Mouse (Mus musculus) right cerebral cortex, postnatal 4 days (tissue): ENCODE data around the gene 4931409K22Rik.

Source experiments
- DNase-seq: peaks from one replicate; pipeline ENCODE4 v3.0.0-alpha.2; 2022

4931409K22Rik gene

DNA sequence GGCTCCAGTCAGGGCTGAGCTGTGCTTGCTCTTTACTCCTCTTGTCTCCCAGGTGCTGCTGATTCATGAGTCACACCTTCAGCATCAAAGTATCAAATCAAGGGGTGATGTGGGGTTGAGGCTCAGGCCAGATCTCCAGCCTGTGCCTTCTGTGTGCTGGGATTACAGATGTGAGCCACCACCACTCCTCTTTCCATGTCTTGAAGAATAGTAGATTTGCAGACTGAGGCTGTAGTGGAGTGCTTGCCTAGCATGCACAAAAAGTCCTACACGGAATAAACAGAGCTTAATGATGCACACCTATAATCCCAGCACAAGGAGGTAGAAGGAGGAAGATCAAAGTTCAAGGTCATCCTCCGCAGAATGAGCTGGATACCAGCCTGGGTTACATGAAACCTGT lies at the start of gene 4931409K22Rik:
TSS of gene 4931409K22Rik (minus strand) at position 101 of the 400 bp plus-strand sequence.
- DNase-seq = no peak

DNA sequence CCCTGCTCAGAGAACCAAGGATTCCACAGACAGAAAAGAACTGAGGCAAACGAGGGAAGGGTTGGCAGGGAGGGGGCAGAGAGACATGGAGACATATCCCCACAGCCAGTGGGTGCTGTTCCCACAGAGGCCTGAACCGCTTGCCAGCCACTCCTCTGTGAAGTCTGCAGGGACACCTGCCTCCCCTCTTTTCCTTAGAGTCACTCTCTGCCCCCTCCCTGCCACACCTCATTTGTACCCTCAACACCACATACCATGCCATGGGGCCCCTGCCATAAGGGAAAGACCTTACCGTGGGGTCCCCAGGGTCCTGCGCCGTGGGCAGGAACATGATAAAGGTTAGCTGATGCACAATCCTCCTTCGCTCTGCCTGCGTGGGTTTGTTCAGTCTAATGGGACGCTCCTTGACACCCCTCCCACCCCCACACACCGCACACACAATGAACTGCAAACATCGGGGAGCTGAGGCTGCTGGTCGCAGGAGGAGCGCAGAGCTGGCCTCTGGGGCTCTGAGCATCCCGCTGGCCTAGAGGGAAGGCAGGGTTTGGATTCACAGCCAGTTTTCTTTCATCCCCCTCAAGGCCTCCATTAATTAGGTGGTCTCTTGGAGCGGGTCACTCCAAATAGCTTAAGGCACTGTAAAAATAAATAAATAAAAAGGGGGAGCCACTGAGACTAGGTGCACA lies 49.5 kb upstream of the 4931409K22Rik start:
- peak; percentile 25 for DNase-seq

DNA sequence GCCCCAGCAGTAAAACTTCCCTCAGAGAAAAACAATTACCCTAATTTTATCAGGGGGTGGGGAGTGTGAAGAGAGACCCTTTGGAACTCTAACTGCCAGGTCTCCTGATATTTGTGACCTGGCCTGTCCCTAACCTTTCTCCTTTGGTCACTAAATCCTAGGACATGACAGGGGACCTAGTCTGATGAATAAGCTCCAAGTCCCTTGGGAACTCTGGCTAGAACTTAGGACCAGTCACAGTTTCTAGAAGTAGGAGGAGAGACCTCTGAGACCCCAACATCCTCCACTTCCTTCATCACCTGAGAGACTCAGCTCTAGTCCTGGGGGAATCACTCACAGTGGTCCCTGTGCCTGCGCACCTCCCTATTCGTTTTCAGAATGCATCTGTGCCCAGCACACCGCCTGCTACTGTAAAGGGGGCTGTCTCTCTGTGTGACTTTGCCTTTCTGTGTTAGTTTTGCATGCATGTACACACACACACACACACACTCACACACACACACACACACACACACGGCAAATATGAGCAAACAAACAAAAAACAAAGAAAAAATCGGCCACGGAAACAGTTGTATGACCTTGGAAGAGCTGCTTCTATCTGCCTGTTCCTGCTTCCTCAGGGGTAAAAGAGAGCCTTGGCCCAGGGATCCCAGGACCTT lies 48.8 kb upstream of the 4931409K22Rik start:
- DNase-seq = peak; percentile 7

DNA sequence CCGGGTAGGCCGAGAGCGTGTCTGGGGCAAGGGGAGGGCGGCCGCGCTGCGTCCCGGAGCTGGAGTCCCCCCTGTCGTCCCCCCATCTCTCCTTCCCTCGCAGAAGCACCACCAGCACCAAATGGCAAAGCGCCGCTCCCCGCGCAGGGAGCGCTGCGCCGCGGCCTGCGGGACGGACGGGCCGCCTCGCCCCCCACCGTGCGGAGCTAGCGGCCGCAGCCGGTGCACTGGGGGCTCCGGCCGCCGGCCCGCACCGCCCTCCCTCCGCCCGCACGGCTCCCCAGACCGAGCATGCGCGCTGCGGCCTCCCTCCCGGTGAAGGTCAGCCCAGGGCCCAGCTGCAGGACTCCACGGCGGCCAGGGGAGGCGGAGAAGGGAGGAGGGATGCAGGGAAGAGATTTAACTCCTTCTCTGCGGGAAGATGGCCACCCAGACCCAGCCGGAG lies 48.1 kb upstream of the 4931409K22Rik start:
- DNase-seq = peak; percentile 76

DNA sequence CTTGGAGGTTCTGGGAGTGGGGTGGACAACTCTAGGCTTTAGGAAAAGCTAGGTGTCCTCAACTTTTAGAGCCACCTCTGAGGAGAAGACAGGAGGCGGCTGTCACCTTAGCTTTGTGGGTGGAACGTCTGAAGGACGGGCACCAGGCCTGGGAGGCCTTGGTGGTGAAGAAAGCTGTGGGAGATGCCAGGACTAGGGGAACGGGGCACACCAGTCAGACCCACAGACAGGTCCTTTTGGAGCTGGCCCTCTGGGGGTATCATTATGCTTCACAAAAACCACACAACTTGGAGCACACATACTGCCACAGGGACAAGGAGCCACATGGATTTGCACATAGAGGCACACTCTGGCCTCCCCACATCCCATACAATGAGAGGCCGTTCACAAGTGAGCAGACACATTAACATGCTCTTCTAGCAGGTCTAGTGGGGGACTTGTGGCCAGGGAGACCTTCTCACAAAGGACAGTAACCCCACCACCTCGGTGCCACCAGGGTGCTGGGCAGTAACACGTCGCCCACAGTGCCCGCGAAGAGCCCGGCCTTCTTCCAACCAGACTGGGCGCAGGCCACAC lies 47.6 kb upstream of the 4931409K22Rik start:
- DNase-seq = no peak

DNA sequence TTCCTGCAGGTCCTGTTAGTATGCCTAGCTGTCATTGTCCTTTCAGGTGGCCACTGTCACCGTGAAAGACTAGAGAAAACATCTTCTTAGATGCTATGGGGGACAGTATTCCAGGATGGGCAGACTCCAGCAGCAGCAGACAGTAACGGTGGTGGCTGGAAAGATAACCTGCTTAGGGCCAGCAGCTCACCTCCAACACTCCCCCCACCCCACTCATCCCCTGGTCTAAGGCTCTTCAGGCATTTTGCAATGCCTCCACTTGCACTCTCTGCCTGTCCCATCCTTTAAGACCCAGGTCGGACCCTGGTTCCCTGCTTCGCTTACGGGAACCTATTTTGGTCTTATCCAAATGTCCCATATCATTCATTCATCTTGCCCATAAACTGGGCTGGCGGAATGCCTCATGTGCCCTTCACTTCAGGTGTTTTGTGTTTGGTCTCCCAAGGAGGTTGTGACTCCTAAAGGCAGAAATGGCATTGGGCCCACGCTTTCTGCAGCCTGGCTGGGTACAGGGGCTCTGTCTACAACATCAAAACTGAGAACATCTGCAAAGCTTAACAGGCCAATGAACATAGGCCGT lies 46.9 kb upstream of the 4931409K22Rik start:
- peak; percentile 34 for DNase-seq

DNA sequence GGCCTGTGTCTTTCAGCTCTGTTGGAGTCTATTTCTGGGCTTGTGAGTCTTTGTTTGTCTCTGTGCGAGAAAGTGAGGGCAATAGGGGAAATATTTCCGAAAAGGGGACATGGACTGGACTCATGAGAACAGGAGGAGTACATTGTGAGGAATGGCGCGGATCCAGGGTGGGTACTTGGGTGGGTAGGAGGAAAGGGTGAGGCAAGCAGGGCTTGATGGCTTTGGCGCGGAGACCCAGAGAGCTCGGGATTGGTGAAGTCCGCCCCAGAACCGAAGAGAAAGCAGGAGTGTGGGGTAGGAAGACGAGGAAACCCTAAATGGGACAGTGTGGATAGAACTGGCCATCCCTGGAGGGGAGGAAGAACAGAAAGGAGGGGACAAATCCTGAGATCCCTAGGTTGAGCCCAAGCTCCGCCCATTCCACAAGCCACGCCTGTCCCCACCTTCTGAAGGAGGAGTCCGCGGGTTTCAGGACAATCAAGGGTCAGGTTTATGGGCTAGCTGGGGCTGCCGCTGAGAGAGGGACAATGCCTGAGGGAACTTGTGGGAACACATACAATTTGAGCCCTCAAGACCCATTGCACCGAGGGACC lies 46.2 kb upstream of the 4931409K22Rik start:
- peak; percentile 59 for DNase-seq

DNA sequence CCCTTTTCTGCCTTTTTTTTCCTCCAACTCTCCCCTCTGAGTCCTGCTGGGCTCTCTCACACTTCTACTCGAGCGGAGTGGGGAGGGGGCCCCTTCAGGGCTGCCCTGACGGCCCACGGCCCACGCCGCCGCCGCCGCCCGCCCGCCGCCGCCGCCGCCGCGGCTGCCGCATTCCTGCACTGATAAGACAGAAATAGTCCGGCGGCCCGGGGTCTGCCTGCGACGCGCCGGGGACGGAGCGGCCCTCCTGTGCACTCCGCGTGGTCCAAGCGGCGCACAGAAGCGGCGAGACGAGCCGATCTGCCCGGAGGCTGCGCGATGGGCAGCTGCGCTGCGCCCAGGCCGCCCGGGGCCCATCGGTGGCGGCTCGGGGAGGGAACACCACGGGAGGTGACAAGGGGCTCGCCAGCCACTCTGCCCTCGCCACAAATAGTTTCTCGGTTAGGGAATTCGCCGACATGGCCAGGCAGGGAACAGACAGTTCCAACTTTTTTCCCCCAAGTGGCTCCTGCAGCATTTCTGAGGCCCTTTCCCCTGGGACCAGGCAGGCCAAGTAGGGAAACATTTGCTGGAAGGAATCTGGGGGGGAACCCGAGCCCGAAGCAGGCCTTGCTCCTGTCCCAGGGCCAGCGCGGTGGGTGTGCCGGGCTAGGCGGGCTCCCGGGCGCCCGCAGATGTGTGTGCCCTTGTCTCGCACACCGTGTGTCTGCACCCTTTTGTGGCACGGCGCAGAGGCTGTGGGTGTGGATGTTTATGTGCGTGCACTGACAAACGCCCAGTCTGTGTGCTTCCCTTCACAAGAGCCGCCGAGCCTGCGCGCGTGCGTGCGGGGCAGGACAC lies 45.5 kb upstream of the 4931409K22Rik start:
- DNase-seq = peak; percentile 68

DNA sequence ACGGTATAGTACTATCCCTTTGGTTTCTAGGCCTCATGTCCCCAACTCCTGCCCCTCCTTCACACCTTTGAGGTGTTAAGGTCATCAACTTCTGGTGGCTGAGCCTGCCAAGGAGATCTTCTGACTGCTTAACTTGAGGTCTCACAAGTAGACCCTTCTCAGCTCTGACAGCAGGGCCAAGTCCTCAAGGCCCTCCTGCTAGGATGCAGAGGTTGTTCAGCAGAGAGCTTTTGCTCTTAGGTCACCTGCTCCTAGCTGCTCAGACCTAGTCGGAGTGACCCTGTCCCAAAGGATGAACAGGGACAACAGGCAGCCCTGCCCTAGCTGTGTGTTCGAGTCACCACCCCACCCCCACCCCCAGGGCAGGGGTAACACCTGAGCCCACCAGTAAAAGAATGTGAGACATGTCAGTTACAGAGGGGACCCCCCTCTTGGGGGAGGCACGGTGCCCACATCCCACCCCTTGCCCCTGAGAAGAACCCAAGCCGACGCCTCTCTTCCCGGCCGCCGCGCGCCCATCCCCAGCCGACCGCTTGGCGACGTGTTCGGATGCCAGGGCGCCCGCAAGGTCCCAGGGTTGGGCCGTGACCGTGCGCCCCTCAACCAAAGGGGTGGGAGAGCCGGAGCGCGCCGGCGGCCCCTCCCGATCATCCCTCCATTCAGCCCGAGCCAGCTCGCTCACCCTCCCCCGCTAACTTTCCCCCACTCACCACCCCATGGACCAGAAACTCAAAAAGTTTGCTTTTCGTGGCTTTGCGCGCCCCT lies 44.6 kb upstream of the 4931409K22Rik start:
- peak; percentile 30 for DNase-seq

DNA sequence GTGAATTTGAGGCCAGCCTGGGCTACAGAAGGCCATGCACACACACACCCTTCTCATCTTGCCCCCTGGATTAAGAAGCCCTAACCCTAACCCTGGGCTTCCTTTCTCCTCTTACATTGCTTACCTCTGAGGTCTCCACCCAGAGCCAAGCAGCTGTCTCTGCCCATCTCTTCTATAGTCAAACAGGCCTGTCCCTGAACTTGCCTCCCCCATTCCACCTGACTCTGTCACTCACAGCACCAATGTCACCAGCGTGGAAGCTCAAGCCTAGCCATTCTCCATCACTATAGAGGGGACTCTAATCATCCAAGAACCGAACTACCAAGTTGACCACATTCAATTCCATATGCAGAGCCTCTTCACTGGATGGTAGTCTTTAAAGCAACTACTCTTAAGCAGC lies 43.6 kb upstream of the 4931409K22Rik start:
- peak; percentile 1 for DNase-seq

DNA sequence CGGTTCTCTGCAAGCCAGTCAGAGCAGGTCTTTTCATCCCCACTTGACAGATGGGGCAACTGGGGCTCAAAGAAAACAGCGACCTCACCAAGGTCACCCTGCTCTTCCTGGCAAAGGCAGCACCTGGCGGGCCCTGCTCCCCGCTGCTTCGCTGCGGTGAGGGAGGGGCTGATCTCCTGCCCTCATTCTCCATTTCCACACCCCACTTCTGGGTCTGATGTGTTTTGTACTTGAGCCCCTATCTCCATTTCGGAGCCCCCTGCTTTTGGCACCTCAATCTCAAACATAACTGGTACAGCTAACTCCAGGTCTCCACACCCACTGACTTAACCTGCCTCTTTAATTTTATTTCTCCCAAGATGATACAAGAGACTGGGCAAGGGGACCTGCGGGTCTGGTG lies 42.5 kb upstream of the 4931409K22Rik start:
- DNase-seq = no peak

DNA sequence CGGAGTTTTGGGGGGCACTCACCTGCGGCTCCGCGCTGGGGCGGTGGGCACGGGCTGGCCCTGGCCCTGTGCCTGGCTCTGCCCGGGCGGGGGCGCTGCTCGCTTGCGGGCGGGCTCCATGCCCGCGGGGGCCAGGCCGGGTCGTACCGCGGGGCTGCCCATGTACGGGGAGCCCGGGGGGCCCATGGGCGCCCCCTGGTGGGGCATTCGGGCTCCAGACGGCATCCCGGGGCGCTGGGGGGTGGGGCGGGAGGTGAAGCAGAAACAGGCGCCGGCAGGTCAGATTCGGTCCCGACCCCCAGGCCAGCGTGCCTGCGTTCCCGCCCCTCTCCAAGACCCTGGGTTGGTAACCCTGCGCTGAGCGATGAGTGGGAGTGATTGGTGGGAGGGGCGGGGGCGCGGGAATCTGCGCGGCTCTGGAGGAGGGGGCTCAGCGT lies 42.0 kb upstream of the 4931409K22Rik start:
- DNase-seq = peak; percentile 84

DNA sequence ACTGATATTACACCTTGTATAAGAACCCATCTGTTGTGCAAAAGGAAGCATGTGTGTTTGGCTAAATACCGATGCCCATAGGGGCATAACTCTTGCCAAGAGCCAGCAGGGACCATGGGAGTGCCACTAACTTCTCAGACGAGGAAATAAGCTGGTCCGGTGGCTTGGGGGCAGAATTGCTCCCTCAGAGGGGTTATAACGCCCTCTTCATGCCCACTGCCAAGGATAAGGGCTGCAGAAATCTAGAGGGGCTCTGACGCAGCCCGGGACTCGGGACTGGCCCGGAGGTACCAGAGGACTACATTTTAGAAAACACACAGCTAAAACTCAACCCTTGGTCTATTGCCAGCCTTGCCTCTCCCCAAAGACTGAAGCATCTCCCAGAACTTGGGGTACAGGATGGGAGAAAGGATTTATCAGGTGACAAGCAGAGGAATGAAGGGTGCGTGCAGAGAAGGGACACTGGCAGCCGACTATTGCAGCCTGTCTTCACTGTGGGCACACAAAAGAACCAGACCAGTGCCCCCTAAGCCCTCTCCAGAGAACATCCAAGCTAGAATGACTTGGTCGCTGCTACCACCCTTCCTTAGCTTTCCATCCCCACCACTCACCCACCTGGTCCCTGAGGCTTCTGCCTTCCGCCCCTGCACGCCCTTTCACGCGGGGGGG lies 41.4 kb upstream of the 4931409K22Rik start:
- no peak for DNase-seq

DNA sequence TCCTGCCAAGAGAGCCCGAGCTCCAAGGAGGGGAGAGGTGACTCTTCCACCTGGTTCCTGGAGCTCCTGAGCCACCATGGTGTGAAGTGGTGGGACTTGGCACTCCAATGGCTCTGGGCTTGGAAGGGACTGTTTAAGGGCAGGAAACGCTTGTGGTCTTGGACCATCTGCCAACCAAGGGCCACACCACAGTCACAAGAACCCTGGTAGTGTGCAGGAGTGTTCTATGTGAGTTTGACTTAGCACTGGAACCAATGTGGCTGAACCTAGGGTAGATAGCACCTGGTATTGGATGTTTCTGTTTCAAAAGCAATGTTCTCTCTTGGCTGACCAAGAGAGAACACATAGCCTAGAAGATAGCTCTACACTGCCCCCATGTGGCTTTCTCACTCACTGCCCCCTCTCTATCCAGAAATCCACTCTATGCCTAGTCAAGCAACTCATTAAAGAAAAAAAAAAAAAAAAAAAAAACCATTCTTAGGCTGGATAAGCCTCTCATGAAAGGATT lies 40.7 kb upstream of the 4931409K22Rik start:
- peak; percentile 81 for DNase-seq

DNA sequence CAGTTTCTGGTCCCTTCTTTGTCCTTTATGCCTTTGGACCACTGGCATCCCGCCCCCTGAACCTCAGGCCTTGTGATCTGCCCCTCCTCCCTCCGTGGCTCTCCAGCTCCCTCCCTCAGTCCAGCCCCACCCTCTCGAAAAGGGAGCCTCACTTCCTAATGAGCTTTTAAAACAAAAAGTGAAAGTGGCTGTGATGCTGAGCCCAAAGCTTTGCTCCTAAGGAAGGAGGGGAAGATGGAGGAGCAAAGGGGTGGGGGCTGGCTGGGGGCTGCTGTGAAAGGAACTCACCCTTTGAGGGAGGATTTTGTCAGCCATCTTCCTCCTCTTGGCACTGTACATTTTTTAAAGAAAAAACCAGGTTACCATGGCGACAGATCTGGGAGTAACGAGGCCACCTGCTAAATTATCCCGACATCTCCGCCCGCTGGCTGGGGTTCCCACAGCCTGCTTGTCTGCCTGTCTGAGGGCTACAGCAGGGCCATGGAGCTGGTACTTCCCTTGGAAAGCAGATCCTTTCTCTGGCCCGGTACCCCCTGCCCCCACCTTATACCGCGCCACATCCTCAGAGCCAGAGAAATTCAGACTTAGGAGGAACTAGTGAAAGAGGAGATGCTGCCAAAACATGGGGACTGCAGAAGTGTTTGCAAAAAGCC lies 40.0 kb upstream of the 4931409K22Rik start:
- peak; percentile 67 for DNase-seq

DNA sequence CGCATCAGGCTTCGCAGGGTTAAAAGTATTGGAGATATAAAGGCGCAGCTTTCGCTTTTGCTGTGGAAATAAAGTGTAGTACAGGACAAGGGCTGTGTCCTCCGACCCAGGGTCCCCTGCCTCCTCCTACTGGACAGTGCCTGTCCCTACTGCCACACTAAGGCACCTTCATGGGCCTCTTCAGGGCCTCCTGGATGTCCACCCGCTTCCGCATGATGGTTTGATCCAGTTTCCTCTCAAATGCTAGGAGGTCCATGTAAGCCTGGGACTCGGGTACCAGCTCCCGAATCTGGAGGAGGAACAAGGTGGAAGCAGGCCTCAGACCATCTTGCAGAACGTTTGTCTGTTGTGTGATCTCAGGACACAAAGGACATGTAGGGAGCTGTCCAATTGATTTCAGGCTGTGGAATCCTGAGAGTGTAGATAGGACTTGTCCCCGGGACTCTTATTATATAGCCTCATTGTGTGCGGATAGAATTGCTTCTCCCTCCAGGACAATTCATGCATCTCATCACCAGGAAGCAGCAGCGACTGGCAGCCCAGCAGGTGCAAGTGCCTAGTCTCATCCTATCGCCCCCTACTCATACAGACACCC lies 39.3 kb upstream of the 4931409K22Rik start:
- DNase-seq = no peak

DNA sequence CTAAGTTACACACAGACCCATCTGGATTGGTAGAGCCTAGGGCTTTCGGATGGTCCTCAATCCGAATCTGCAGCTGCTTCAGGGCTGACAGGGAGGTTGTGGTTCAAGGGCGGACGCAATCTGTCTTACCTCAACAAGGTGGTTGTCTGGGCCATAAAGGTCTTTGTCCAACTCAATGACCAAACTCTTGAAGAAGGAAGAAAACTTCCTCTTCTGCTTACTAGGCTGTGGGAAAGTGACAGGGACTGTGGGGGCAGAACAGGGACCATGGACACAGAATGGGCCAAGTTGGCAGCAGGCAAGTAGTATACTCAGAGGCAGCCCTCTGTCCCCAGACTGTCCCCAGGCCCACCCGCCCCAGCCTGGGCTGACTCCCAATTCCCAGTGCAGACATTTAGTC lies 38.7 kb upstream of the 4931409K22Rik start:
- no peak for DNase-seq

DNA sequence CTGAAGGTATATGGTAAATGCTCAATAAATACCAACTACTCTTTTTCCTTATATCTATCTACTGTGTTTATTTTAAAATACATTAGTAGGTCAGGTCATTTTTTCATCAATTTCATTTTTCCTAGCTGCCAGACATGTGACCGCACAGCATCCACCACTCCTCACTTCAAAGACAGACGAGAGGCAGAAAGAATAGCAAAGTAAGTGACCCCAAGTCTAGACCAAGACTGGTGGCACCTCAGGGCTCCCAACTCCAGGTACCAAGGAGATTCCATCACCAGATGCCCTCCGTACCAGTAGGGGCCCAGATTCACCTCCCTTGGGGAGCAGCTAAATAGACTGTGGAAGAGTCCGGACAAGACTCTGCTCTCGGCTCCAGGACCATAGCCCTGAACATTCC lies 37.7 kb upstream of the 4931409K22Rik start:
- DNase-seq = no peak

DNA sequence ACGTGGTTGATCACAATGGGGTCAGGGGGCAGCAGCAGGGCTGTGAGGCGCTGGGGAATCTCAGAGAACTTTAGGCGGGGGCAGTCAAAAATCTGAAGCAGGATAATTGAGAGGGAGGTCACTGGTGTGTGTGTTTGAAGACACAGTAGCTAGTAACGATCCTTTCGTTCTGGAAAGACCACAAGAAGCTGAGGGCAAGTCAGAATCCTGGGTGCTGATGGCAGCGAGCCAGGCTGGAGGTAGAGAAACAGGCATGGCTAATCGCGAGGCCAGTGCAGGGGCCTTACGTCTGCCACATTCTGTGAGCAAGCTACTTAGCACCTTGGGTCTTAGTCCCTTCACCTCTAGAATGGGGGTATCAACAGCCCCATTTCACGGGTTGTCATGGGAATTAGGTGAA lies 37.3 kb upstream of the 4931409K22Rik start:
- no peak for DNase-seq

DNA sequence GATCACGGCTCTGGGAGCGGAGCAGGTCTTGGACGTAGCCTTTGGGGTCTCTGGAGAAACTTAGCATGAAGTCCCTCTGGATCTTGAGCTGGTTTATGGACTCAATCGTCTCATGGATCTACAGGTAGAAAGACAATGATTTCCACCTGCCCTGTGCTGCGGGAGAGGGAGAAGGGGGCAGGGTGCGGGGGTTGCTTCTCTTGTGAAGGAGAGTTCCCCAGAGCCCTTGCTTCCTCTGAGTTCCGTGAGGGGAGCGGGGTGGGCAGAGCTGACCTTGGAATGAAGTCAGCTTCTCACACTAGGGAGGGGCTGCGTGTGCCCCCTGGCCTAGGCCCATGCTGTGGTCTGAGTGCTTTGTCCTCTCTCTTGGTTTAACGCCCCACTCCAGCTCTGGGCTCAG lies 36.6 kb upstream of the 4931409K22Rik start:
- no peak for DNase-seq
